Mouse (Mus musculus) cerebellum, postnatal 25 days (tissue): Measurements from ENCODE around the gene Btbd35f12.
"Not testable (repeated sequence)": the region's sequence is repeated elsewhere in the genome, so short reads cannot be mapped to it uniquely, and the experiment has no call there.

Experiments used
- DNase-seq, 2 experiments: peaks; one replicate each; pipeline ENCODE4 v3.0.0; 2021; ENCODE audit warnings: mixed read lengths in 2 of 2

Btbd35f12 gene

GRCm38 (mm10) chrX:33313079-33313478 lies at the start of gene Btbd35f12:
Btbd35f12 (plus strand) TSS chrX:33313379.
- DNase-seq, result not testable (repeated sequence)

GRCm38 (mm10) chrX:33353254-33353653 lies 40.1 kb downstream of the Btbd35f12 start:
- not testable (repeated sequence) for DNase-seq
